Mouse (Mus musculus) retina, postnatal 1 day (tissue): ENCODE data around the gene Tas2r119.

Experiments
- DNase-seq: peaks from one replicate; pipeline ENCODE4 v3.0.0-alpha.2; 2012

Tas2r119 gene

DNA sequence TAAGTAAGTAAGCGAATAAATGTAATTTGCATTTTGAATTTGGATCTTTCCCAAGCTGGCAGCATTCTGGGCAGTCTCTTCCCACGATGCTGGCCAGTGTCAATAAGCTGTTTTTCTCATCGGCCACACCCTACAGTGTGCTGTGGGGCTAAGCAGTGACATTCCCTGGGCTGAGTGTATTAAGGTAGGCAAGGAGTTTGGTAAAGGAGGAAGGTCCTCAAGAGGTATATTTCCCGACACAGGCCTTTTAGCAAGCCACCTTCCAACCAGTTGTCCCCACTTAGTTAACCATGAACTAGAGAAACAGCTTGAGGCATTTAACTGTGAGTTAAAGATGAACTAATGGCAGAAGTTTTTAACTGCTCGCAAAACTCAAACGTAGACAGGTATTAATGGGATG is 49.3 kb downstream of the Tas2r119 start:
- DNase-seq: no peak

- DNase-seq: no peak
Observed at GRCm38 (mm10) chr15:32226888-32227395, 49.9 kb downstream of the Tas2r119 start.
